Mouse (Mus musculus) v-Abl transformed pro-B cells (cell line): ENCODE measurements around the gene Copg2.

Source experiments
- in situ Hi-C, 2 experiments: fragments of 400-800 bp; cut with MboI; formaldehyde crosslinking; loops; one replicate each; pipeline ENCODE4 v1.15.1; 2025; ENCODE audit not compliant: unreplicated experiment in 2 of 2

Copg2 gene

GRCm38 (mm10) chr6:30698036-30698435, 198.6 kb downstream of the Copg2 start:
- in situ Hi-C loops: no loop called here
